Mouse (Mus musculus): ENCODE data around the gene Lama2.

The Lama2 gene

DNA sequence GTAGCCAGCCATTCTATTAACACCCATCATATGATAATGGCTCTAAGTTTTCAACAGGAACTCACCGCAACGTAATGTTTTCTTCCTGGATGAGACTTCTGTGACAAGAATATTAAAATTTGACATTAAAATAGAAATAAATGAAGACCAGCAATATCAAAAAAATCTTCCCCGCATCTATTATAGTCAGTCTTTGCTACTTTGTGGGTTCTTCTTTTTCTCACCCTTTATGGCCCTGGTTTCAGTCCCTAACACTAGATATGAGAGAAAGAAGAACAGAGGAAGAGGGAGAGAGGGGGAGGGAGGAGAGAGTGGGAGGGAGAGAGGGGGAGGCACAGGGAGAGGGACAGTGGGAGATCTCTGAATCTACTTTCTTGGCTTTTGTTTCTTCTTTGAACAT, at the start of gene Lama2:
Gene Lama2 (minus strand): TSS at position 101 of the 400 bp plus-strand sequence.
- no peak for DNase-seq (ENCODE audit: low spot score)

DNA sequence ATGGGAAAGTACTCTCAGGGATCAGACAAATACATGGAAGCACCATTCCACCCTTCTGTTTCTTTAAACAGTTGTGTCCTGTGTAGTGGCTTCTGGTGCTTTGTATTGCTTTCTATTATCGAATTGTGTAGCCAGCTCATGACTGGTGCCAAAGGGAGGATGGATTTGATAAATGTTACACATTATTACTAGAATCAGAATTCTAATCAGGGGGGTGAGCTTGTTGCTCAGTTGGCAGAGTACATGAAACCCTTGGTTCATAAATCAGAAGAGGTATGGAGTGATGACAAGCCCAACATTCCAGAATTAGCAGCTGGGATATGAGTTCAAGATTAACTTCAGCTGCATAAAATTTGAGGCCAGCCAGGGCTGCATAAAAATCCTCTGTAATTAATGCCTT, 44.8 kb upstream of the Lama2 start:
- no peak for DNase-seq (ENCODE audit: low spot score)

DNA sequence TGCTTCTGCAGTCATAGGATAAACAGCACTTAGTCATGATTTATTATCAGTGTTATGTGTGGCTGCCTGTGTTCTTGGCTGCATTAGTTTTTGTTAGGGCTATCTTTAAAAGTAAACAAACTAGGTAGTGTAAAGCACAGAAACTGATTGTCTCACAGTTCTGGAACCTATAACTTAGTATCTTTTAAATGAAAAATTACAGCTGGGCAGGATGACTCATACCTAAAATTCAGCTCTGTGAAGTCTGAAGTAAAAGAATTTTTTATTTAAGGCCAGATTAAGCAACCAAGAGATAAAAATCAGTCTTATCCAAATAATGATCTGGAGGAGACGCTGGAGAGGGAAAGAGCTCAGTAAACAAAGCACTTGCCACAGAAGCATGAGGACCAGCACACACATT, 43.8 kb upstream of the Lama2 start:
- no peak for DNase-seq (ENCODE audit: low spot score)

DNA sequence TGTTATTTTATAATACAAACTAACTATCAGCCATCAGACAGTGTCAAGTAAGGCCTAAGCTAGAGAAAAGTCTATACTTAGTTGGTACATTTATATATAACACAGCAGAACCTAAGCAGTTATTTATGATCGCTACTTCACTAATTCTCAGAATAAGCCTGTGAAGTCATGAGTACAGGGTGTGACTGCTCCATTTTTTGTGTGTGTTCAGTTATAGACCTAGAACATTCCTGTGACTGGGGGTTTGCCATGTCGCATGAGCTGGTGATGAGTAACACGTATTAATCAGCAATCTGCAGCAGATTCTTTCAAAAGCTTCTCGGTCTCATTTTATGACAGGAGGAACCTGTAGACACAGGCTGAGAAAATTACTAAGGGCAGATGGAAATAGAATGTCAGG, 34.6 kb upstream of the Lama2 start:
- DNase-seq (ENCODE audit: low spot score): no peak

DNA sequence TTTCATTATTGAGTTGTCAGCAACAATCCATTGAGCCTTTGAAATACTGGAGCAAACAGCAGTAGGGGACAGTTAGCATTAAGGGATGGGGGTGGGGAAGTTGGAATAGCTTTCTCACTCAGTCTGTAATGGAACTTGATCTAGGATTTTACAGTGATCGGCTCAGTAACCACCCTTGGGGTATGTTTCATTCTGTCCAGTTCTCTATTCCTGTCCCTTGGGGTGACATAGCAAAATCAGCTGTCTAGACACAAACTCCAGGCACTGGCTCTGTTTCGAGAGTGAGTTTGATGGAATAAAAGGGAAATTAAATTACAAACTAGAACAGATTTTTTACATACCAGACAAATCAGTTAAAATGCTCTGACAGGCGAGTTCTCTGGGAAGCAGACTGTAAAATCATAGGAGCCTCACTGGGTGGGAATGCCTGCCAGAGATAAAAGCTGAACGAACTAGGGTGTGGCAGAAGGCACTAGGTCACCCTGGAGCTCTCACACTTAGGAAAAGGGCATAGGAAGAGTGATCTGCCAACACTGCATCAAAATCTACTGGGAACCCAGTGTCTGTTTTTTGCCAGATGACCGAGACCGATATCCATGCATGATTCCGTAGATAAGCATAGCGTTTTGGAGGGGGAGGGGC, 33.3 kb upstream of the Lama2 start:
- no peak for DNase-seq (ENCODE audit: low spot score)

GRCm38 (mm10) chr10:27635721-27636120, 16.2 kb upstream of the Lama2 start:
- no peak for DNase-seq (ENCODE audit: low spot score)

GRCm38 (mm10) chr10:27631002-27631401, 11.4 kb upstream of the Lama2 start:
- DNase-seq (ENCODE audit: low spot score): no peak

DNA sequence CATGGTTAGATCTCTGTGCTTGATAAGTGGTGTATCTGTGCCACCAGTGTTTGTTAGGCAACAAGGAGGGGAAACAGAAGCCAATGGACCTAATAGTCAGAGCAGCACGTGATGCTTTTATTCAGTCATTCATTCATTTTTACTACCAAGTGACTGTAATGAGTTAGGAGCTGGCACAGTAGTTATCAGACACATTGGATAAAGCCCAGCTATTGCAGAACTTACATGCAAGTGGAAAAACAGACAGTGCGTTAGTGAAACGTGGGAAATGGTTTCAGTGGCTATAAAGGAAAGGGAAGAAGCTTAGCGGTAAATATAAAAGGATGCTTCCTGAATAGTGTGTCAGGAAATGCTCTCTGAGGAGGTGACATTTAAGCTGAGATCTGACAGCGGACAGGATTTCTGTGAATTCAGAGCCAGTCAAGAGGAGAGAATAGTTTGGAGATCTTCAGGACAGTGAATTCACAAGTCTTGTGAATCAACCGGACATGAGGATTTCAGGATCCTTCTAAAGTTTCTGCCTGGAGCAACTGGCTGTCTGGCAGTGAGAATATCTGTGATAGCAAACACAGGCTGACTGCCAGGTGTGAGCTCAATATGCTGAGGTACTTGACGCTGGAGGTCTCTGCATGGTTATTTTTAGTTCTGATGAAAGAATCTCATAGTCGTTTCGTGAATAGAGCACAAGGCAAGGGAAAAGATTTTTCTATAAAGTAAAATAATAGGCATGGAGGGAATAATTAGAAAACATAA, 2.3 kb upstream of the Lama2 start:
- no peak for DNase-seq (ENCODE audit: low spot score)

GRCm38 (mm10) chr10:27617522-27618020, 2.0 kb downstream of the Lama2 start:
- no peak for DNase-seq (ENCODE audit: low spot score)

GRCm38 (mm10) chr10:27616641-27617415, 2.7 kb downstream of the Lama2 start:
- no peak for DNase-seq (ENCODE audit: low spot score)

- DNase-seq (ENCODE audit: low spot score): no peak
These were observed 23.9 kb downstream of the Lama2 start for GRCm38 (mm10) chr10:27595675-27596074.

DNA sequence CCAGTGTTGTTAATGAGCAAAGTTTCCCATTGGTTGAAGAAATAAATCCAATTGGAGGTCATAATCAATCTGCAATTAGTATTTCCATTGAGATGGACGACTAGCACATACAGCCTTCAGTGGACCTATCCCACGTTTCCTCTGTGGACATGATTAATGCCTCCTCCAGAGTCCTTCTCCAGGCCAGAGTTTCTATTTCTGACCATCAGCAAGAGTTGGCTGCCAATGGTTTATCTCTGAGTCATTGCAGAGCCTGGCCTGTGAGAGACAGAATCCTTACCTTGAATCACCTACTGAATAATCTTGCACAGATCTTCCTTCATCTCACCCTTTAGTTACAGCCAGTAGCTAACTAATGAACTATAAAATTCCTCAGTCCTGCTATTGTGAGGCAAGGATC, 86.3 kb downstream of the Lama2 start:
- DNase-seq (ENCODE audit: low spot score): no peak

DNA sequence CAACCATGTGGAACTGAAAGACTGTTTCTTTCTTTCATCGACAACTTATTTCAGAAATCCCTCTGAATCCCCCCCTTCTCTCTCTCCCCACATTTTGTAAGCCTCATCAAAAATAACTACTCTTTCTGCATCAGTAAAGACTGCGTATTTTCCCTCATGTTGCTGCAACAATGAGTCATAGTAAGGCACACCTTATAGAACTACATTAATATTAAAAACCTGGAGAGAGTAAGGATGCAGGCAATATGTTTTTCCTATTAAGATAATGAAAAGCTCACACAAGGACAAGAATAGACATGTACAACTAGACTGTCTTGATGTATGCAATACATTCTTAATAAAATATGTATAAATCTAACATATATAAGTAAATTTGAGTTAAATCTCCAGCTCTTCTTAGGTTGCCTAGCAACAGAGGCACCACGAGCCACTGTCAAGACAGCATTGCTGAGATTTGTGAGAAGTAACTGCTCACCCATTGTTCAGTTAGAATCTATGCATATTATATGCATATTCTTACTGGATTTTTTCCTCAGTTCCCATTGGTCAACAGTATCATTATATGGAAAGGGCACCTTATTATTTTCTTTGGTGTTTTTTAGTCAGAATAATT, 110.6 kb downstream of the Lama2 start:
- DNase-seq (ENCODE audit: low spot score): no peak

- DNase-seq (ENCODE audit: low spot score): no peak
These were observed 118.7 kb downstream of the Lama2 start for GRCm38 (mm10) chr10:27500863-27501262.

- no peak for DNase-seq (ENCODE audit: low spot score)
These were observed 131.1 kb downstream of the Lama2 start for GRCm38 (mm10) chr10:27488452-27488851.

GRCm38 (mm10) chr10:27484041-27484440, 135.5 kb downstream of the Lama2 start:
- DNase-seq (ENCODE audit: low spot score): no peak

DNA sequence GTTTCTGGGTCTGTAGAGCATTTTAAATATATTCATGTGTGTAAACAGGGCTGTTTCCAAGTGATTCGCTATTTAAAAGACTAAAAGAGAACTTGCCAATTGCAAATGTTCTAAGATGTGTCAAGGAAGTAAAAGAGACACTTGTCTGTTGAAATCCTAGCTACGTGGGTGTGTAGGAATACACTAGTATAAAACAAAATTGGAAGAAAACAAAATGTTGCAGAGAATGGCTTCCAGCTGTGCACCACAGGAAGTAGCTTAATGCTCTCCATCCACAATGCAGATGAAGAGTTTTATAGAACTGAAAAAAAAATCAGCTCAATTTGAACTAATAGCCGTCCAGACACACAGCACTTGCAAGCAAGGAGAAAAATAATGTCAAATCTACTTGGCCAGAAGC, 144.0 kb downstream of the Lama2 start:
- DNase-seq (ENCODE audit: low spot score): no peak

DNA sequence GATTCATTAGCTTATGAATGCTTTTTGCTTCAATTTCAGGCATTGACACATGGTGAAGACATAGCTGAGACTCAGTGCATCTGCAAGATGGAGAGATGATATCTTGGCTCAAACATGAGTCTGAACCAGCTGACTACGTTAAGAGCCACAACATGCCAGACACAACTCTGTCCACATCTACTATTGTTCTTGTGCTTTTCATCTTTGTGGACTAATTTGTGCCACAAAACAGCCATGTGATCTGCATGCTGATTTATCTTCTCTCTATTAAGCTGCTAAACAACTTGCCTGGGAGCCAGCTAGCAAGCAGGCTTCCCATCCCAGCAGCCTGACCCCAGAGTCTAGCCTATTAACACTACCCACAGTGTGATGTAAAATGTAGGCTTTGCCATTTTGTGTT, 151.3 kb downstream of the Lama2 start:
- no peak for DNase-seq (ENCODE audit: low spot score)

- no peak for DNase-seq (ENCODE audit: low spot score)
These were observed 205.7 kb downstream of the Lama2 start for GRCm38 (mm10) chr10:27413583-27414465.

GRCm38 (mm10) chr10:27390753-27391152, 228.8 kb downstream of the Lama2 start:
- no peak for DNase-seq (ENCODE audit: low spot score)

GRCm38 (mm10) chr10:27387531-27387930, 232.0 kb downstream of the Lama2 start:
- no peak for DNase-seq (ENCODE audit: low spot score)
